Mouse (Mus musculus): ENCODE results near the gene Cradd.

Cradd gene

GRCm38 (mm10) chr10:95200323-95200722, 123.6 kb downstream of the Cradd start:
- DNase-seq (ENCODE audit: low spot score) = no peak

- no peak for DNase-seq (ENCODE audit: low spot score)
Observed at GRCm38 (mm10) chr10:95199541-95200269, 124.2 kb downstream of the Cradd start.

- DNase-seq (ENCODE audit: low spot score) = no peak
Observed at GRCm38 (mm10) chr10:95197377-95197776, 126.6 kb downstream of the Cradd start.

GRCm38 (mm10) chr10:95195719-95196118, 128.2 kb downstream of the Cradd start:
- no peak for DNase-seq (ENCODE audit: low spot score)

- no peak for DNase-seq (ENCODE audit: low spot score)
Observed at GRCm38 (mm10) chr10:95194776-95195175, 129.2 kb downstream of the Cradd start.

GRCm38 (mm10) chr10:95193875-95194281, 130.1 kb downstream of the Cradd start:
- DNase-seq (ENCODE audit: low spot score) = no peak

GRCm38 (mm10) chr10:95191881-95192280, 132.1 kb downstream of the Cradd start:
- no peak for DNase-seq (ENCODE audit: low spot score)

GRCm38 (mm10) chr10:95191151-95191655, 132.7 kb downstream of the Cradd start:
- no peak for DNase-seq (ENCODE audit: low spot score)

- DNase-seq (ENCODE audit: low spot score) = no peak
Observed at GRCm38 (mm10) chr10:95189550-95190211, 134.3 kb downstream of the Cradd start.

- no peak for DNase-seq (ENCODE audit: low spot score)
Observed at GRCm38 (mm10) chr10:95184210-95184609, 139.7 kb downstream of the Cradd start.

- no peak for DNase-seq (ENCODE audit: low spot score)
Observed at GRCm38 (mm10) chr10:95183051-95183450, 140.9 kb downstream of the Cradd start.

GRCm38 (mm10) chr10:95182405-95182804, 141.5 kb downstream of the Cradd start:
- DNase-seq (ENCODE audit: low spot score) = no peak

- DNase-seq (ENCODE audit: low spot score) = no peak
Observed at GRCm38 (mm10) chr10:95181553-95181952, 142.4 kb downstream of the Cradd start.

- no peak for DNase-seq (ENCODE audit: low spot score)
Observed at GRCm38 (mm10) chr10:95180900-95181299, 143.0 kb downstream of the Cradd start.

- no peak for DNase-seq (ENCODE audit: low spot score)
Observed at GRCm38 (mm10) chr10:95180177-95180576, 143.8 kb downstream of the Cradd start.

- DNase-seq (ENCODE audit: low spot score) = no peak
Observed at GRCm38 (mm10) chr10:95178785-95179184, 145.1 kb downstream of the Cradd start.

GRCm38 (mm10) chr10:95175423-95176120, 148.4 kb downstream of the Cradd start:
- DNase-seq (ENCODE audit: low spot score) = no peak

GRCm38 (mm10) chr10:95174260-95174659, 149.7 kb downstream of the Cradd start:
- DNase-seq (ENCODE audit: low spot score) = no peak

GRCm38 (mm10) chr10:95170721-95171354, 153.1 kb downstream of the Cradd start:
- no peak for DNase-seq (ENCODE audit: low spot score)

GRCm38 (mm10) chr10:95164949-95165348, 159.0 kb downstream of the Cradd start:
- DNase-seq (ENCODE audit: low spot score) = no peak

- no peak for DNase-seq (ENCODE audit: low spot score)
Observed at GRCm38 (mm10) chr10:95162691-95163374, 161.1 kb downstream of the Cradd start.
